Mouse (Mus musculus) lung, adult 2 months (tissue): ENCODE results near the gene Nipal1. TPM values are rescaled to one million over a fixed set of nuclear protein-coding genes. Genes with fewer than 3 reads are reported as not detected.

Experiments used
- DNase-seq: peaks from one replicate; pipeline ENCODE4 v3.0.0; 2022
- H3K4me1 ChIP-seq: fragments of 200-500 bp; 2 replicates; pipeline ENCODE4 v1.6.1; 2011; ENCODE audit warnings: low read length; ENCODE audit not compliant: control insufficient read depth, insufficient read depth
- H3K4me3 ChIP-seq: fragments of 200-500 bp; replicated peaks from 2 replicates; pipeline ENCODE3; 2011; ENCODE audit warnings: low read depth, mild to moderate bottlenecking, control low read depth, low read length; ENCODE audit errors: extremely low read depth
- CTCF ChIP-seq: fragments of 200-500 bp; IDR thresholded peaks from 2 replicates; pipeline ENCODE4 v1.5.1; 2011; ENCODE audit warnings: mild to moderate bottlenecking, low read length, control low read depth; ENCODE audit not compliant: insufficient read depth
- POLR2A ChIP-seq: fragments of 200-500 bp; IDR thresholded peaks from 2 replicates; pipeline ENCODE4 v1.6.1; 2011; ENCODE audit warnings: low read depth, mild to moderate bottlenecking, control low read depth, low read length, borderline replicate concordance; ENCODE audit errors: extremely low read depth
- WGBS: fragments of 180-500 bp; shearing (Covaris S2); methylation state at CpG from one replicate; pipeline ENCODE4 v1.1.7; 2018; 5-methylcytosine and 5-hydroxymethylcytosine counted together
- polyA plus RNA-seq: library from polyadenylated mRNA; depleted of rRNA; stranded (reverse); fragments of >200 nt; gene quantifications from 2 replicates; pipeline ENCODE4 v1.2.3, GENCODE M21; 2012

The Nipal1 gene
- polyA plus RNA-seq, 1 experiment, result 3.6 TPM

DNA sequence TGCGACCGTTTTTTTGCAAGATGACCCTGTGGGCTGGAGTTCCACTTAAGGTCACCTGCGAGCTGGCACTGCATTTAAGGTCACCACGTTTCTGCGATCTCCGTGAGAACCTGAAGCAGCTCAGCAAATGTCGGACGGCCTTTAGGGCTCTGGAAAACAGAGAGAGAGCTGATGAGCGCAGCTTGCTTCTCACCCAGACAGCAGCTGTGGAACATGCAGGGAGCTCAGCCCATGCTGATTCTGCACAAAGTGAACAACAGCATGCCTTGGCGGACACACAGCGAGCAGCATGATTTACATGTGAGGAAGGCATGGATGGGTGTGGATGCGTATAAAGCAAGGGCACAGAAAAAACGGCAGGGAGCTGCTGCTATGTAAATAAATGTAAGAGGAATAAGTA, 48.9 kb downstream of the Nipal1 start:
- H3K4me3 ChIP-seq, result no peak overlapping the region
- 69% methylated on average over 13 of the region's 13 CpGs for WGBS
- no peaks in the 10 kb centered on the region for H3K4me1 ChIP-seq
- DNase-seq, result no peak
- no peak for TF ChIP-seq CTCF
- no peak for TF ChIP-seq POLR2A

DNA sequence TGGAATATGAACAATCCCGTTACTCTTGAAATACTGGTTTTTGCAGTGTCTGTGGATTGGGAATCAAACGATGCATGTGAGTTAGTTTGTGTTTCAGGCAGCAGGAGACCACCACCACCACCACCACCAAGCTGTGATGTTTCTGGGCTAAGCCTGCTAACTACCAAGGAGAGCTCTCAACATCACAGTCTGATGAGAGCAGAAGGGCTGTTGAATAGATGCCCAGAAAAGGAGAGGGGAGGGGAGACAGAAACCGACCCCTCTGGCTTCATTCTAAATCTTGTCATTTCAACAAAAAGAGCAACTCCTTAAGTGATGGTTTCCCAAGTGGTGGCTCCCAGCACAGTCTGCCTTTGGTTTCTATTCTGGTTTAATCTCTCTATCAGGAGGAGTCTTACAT, 50.7 kb downstream of the Nipal1 start:
- DNase-seq, result no peak
- WGBS, result 62% methylated on average over 3 of the region's 3 CpGs
- Histone ChIP-seq H3K4me1 (no peaks in the 10 kb centered on the region), H3K4me3 (no peak overlapping the region)
- no peak for TF ChIP-seq POLR2A
- no peak for TF ChIP-seq CTCF

DNA sequence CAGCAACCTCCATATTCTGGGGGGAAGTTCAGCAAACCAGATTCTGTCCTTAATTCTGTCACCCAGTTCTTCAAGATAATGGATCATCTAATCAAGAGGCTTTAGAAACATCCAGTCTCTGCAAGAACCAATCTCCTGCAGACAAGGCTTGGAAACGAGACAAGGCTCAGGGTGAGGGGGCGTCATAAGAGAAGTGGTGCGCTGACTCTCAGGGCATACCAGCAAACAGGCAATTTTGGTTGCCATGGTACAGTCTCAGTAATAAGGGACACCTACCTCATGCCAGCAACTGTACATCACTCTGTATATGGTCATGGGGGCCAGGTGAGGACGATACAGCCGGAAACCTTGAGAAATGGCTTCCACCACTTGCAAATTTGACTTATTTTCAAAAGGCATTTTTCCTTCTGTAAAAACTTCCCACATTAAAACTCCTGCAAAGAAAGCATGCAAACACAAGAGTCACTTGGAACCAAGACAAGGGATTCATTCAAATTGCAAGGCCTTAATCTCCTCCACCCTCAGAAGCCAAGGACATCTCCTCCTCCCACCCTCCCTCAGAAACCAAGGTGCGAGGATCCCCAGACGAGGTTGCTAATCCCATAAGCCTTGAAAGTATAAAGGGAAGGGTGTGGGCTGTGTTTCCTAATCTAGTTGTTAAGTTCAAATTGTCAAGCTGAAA, 51.4 kb downstream of the Nipal1 start:
- DNase-seq, result no peak
- TF ChIP-seq CTCF, result no peak
- TF ChIP-seq POLR2A, result no peak
- 70% methylated on average over 7 of the region's 7 CpGs for whole genome bisulfite sequencing

DNA sequence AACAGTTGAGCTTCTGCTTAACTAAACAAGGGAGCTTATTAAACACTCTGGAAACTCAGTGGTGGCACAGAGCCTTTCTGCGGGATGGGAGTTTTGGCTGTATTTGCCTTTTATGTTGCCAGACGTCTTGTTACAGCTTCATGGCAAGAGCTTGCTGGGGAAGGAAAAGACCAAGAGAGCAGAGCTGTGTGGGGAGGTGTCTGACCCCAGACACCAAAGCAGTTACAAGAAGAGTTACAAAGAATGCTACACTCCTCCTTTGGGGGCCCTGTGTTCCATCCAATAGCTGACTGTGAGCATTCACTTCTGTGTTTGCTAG, 51.9 kb downstream of the Nipal1 start:
- no peak for DNase-seq
- WGBS, result 53% methylated on average over 2 of the region's 2 CpGs
- TF ChIP-seq POLR2A (no peak), CTCF (no peak)
- H3K4me3 ChIP-seq, result no peak overlapping the region
- no peaks in the 10 kb centered on the region for H3K4me1 ChIP-seq

More for the DNA sequence above, 51.4 kb downstream of the Nipal1 start:
- Histone ChIP-seq H3K4me3 (no peak overlapping the region), H3K4me1 (no peaks in the 10 kb centered on the region)

DNA sequence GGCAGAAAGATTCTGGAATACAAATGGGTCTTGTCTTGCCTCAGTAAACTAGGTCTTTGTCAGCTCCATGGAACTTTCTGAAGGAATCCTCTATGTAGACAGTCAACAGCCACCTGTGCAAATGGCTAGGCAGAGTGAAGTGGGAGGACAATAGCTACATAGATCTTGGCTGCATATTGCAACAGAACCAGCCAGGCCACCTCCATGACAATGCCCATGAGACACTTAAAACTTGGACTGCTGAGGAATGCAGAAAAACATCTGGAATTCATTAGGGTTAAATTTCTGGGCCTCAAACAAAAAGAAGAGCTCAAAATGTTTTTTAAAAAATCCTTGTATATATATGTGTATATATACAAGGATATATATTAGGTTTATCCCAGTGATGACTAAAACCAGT, 54.6 kb downstream of the Nipal1 start:
- Histone ChIP-seq H3K4me3 (no peak overlapping the region), H3K4me1 (no peaks in the 10 kb centered on the region)
- no peak for DNase-seq
- no peak for TF ChIP-seq POLR2A
- no peak for TF ChIP-seq CTCF

DNA sequence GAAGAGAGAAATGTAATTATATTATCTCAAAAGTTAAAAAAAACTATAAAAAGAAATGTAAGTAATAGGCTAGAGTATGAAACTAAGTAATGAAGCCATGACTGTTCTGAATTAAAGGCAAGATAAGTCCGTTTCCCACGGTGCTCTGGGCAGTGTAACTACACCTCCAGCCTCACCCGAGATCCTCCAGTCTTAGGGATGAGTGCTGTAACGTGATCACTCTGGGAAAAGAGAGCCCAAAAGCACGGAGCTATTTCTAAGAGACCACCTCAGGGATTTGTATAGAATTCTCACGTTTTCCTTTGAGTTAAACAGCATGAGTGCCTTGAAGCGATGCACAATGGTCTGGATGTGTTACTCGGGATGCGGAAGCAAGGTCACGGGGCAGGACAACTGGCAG, 58.5 kb downstream of the Nipal1 start:
- Histone ChIP-seq H3K4me3 (no peak overlapping the region), H3K4me1 (no peaks in the 10 kb centered on the region; the same call in 1 of the 2 replicates)
- 68% methylated on average over 10 of the region's 10 CpGs for WGBS
- no peak for DNase-seq
- TF ChIP-seq POLR2A (no peak), CTCF (no peak)

DNA sequence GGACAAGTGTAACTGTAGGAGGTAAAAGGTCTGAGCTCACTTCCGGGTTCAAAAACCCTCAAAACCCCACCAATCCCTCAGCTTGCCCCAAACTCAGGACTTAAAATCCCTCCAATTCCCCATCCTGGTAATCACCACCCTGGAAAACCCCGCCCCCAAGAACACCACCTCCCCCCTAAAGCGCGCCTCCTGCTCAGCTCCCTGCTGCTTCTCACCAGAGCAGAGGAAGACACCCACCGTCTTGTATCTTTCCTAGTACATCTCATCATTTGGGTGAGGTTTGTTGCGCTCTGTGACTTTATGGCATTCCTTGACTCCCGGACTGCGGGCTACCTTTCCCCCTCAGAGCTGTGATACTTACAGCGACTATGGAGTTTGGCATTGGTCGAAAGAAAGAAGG, 59.1 kb downstream of the Nipal1 start:
- TF ChIP-seq POLR2A, result no peak
- TF ChIP-seq CTCF, result no peak
- no peak for DNase-seq

DNA sequence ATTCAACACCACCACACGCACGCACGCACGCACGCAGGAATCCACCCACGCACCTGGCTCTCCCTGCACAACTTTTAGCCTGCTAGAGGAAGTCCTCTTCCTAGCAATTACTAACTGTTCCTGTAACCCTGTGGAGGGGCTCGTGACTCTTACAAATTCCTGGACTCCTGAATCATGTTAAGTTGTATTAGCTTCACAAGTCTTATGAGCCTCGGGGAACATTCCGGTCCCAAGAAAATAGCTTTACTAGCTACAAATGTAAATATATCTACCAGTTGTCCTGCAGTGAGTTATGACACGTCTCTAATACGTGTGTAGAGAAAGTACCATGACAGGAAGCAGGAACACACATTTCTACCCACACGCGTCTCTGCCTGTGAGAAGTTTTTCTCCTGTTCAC, 61.9 kb downstream of the Nipal1 start:
- no peak for DNase-seq
- no peaks in the 10 kb centered on the region; the same call in 1 of the 2 replicates for H3K4me1 ChIP-seq
- no peak overlapping the region for H3K4me3 ChIP-seq
- TF ChIP-seq CTCF (no peak), POLR2A (no peak)
- 67% methylated on average over 13 of the region's 13 CpGs for WGBS

More for the DNA sequence above, 59.1 kb downstream of the Nipal1 start:
- Histone ChIP-seq H3K4me3 (no peak overlapping the region), H3K4me1 (no peaks in the 10 kb centered on the region; the same call in 1 of the 2 replicates)
- 70% methylated on average over 10 of the region's 10 CpGs for WGBS

DNA sequence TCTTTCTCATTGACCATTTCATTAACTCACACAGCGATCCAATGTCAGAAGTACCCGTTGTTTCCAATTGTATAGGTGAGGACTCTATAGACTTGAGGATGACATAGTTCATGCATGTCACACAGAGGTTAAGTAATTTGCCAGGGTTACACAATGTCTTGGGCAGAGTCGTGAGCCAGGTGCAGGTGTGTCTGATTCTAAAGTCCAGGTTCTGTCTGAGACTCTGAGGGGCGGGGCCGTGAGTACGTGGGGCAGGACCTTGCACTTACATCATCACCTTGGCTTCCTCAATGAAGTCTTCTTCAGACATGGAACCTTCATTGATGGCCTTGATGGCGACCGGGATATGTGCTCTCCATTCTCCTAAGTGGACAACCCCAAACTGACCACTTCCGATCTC, 62.4 kb downstream of the Nipal1 start:
- no peak for DNase-seq
- no peak for TF ChIP-seq POLR2A
- TF ChIP-seq CTCF, result no peak
- 82% methylated on average over 9 of the region's 9 CpGs for WGBS
- Histone ChIP-seq H3K4me1 (no peaks in the 10 kb centered on the region; the same call in 1 of the 2 replicates), H3K4me3 (no peak overlapping the region)

DNA sequence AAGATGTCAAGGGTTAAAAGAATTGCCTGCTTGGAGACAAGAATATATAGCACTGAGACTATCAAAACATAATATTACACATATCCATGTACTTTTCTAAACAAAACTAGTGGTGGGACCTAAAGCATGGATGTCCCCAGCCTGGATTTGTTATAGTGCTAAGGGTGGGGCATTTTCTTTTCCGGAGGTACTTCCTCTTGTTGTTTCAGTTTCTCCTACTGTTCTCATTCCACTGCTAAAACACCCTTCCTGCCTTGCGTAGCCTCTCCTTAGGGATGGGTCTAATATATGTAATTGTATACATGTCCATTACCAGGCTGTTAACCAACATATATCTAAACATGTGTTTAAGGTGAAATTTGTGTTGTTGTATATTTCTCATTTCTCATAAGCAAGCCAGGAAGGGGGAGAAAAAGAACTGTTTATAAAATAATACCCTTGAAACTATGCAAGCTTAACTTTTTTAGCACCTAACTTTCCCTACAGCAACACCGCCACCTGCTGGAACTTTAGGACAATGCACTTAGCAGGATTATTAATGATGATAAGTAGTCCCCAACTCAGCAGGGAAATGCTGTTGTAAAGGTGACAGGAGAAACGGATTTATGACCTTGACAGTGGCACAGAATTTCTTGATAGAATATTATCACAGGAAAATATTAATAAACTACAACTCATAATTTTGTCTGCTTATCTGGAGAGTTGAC, 63.1 kb downstream of the Nipal1 start:
- WGBS, result 16% methylated on average over 4 of the region's 4 CpGs
- TF ChIP-seq CTCF (peak; percentile 26; the same call in 1 of the 2 replicates), POLR2A (no peak)
- no peak overlapping the region for H3K4me3 ChIP-seq
- H3K4me1 ChIP-seq, result no peaks in the 10 kb centered on the region; the same call in 1 of the 2 replicates
- peak; percentile 54 for DNase-seq
